Mouse (Mus musculus): ENCODE results near the gene Adgrg2. TPM values are rescaled to one million over a fixed set of nuclear protein-coding genes. Genes with fewer than 3 reads are reported as not detected.
A peak's percentile ranks its signal among the peaks of the same experiment; 100 is the strongest.

Adgrg2 gene
- polyA plus RNA-seq, 1 experiment from 2014 or later, result 0.55 TPM

DNA sequence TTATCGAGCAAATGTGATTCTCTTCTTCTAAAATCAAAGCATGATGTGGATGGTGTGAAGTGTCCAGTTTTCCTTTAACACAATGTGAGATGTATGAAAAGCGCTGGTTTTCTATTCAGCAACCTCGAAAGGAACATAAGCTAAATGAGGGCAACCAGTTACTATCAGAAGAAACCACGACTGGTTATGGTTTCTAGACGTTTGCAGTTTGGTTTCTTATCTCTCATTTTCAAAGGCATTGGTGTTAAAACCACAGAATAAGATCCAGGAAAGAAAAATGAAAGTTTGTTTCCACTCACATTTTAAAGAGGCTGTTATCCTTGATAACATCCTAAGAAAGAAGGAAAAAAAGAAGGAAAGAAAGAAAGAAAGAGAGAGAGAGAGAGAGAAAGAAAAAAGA lies 106.0 kb downstream of the Adgrg2 start:
- ATAC-seq, result no peak
- H3K9me3 ChIP-seq (ENCODE audit: control insufficient read depth), result no peaks in the 10 kb centered on the region
- H3K4me3 ChIP-seq (ENCODE audit: low read depth, low read length), result no peak overlapping the region
- WGBS, result 66% methylated on average over 5 of the region's 5 CpGs
- H3K4me1 ChIP-seq (replicated peaks; ENCODE audit: control insufficient read depth, insufficient read depth, low read length), result no peaks in the 10 kb centered on the region
- H3K36me3 ChIP-seq (ENCODE audit: control insufficient read depth, insufficient read depth), result no peaks in the 10 kb centered on the region
- no peaks in the 10 kb centered on the region for H3K27me3 ChIP-seq (replicated peaks; ENCODE audit: control insufficient read depth, insufficient read depth, low read length)
- no peak overlapping the region for H3K27ac ChIP-seq (ENCODE audit: low read depth, low read length)
- H3K9ac ChIP-seq (ENCODE audit: low read depth, low read length), result no peak overlapping the region
- H3K4me2 ChIP-seq (replicated peaks; ENCODE audit: low read depth), result no peak overlapping the region
- no peak for TF ChIP-seq CTCF (IDR thresholded peaks at IDR 0.05; ENCODE audit: low read depth)

DNA sequence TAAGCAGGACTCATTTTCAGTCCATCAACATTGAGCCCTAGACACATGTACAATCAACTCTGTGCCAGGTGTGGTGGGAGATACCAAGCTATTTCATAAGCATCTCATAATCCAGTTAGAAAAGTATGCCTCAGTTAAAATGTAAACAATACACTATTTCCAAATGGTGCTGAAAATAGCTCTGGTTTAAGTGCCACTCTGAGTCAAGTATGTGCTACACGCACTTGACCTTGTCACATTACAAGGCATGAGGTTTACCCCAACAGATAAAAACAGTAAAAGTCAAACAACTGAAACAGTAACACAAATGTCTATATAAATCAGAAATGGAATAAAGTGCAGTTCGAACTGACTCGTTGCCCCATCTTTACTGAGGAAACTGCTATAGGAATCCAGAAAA lies 110.6 kb downstream of the Adgrg2 start:
- no peaks in the 10 kb centered on the region for H3K36me3 ChIP-seq (ENCODE audit: control insufficient read depth, insufficient read depth)
- WGBS, result 77% methylated on average over 3 of the region's 3 CpGs
- H3K4me2 ChIP-seq (replicated peaks; ENCODE audit: low read depth), result no peak overlapping the region
- no peaks in the 10 kb centered on the region for H3K27me3 ChIP-seq (replicated peaks; ENCODE audit: control insufficient read depth, insufficient read depth, low read length)
- ATAC-seq, result no peak
- no peaks in the 10 kb centered on the region for H3K4me1 ChIP-seq (replicated peaks; ENCODE audit: control insufficient read depth, insufficient read depth, low read length)
- no peak overlapping the region for H3K9ac ChIP-seq (ENCODE audit: low read depth, low read length)
- H3K27ac ChIP-seq (ENCODE audit: low read depth, low read length), result no peak overlapping the region
- H3K4me3 ChIP-seq (ENCODE audit: low read depth, low read length), result no peak overlapping the region
- TF ChIP-seq CTCF (IDR thresholded peaks at IDR 0.05; ENCODE audit: low read depth), result no peak
- no peaks in the 10 kb centered on the region for H3K9me3 ChIP-seq (ENCODE audit: control insufficient read depth)

DNA sequence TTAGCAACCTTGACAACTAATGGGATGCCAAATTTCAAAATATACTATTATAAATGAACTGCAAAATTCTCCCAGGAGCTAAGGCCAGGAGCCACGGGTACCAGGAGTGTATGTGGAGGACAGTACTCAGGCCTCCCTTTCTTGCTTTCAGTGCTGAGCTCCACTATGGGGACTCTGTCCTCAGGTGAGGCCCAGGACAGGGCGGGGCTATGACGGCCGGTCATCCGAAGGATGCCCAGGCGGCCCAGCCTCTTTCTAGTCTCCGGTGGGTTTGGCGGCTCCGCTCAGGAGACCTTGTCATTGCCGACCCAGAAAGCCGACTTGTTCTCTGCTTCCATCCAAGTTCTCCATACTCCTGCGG lies 111.2 kb downstream of the Adgrg2 start:
- peak; percentile 90 for ATAC-seq
- H3K9ac ChIP-seq (ENCODE audit: low read depth, low read length), result no peak overlapping the region
- H3K27ac ChIP-seq (ENCODE audit: low read depth, low read length), result peak overlapping the region; percentile 71; the same call in 1 of the 2 replicates
- TF ChIP-seq CTCF (IDR thresholded peaks at IDR 0.05; ENCODE audit: low read depth), result no peak
- no peaks in the 10 kb centered on the region for H3K27me3 ChIP-seq (replicated peaks; ENCODE audit: control insufficient read depth, insufficient read depth, low read length)
- peak overlapping the region; percentile 60 for H3K4me3 ChIP-seq (ENCODE audit: low read depth, low read length)
- peak overlapping the region; percentile 67 for H3K4me2 ChIP-seq (replicated peaks; ENCODE audit: low read depth)
- no peaks in the 10 kb centered on the region for H3K4me1 ChIP-seq (replicated peaks; ENCODE audit: control insufficient read depth, insufficient read depth, low read length)
- H3K9me3 ChIP-seq (ENCODE audit: control insufficient read depth), result no peaks in the 10 kb centered on the region
- no peaks in the 10 kb centered on the region for H3K36me3 ChIP-seq (ENCODE audit: control insufficient read depth, insufficient read depth)
- 30% methylated on average over 12 of the region's 12 CpGs for WGBS

DNA sequence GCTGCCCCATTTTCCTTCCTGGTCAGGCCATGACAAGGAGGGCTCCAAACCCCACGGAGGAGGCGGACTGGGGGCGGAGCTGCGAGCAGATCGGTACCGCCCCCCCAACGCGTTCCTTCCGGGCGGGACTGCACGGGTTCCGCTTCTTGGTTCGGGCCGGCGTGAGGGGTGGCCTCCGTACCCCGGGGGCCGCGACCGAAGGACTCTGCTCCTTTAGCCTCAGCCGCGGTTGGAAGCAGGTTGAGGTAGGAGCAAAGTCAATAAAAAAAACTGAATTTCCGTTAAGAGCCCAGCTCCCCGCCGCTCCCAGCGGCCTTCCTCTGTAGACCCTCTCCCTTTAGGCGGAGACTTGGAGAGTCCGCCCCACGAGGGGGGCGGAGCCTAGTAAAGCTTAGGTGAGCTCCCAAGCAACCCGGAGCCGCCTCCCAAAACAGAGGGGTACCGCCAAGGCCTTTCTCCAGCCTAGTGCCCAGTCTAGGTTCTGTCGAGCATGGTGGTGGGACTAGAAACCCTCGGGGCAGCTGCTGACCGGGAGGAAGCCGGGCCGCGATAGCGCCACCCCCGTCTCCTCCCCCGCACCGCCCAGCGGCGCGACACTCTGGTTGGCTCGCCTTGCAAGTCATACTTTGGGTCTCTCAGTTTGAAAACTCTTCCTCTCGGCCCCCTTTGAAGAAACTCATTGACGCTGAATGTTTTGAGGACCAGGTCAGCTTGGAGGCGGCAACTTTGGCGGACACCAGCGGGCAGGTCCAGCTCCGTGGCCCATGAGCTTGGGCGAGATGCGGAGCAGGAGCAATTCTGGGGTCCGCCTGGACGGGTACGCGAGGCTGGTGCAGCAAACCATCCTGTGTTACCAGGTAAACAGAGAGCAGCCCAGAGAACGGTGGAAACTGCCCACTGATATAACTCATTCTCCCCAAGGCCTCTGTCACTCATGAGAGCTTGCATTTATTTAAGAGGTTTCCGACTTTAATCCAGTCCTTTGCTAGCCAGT lies 111.9 kb downstream of the Adgrg2 start, which contains the start of gene Phka2:
TSS of gene Phka2 (plus strand) at position 119 of the 994 bp plus-strand sequence.
- no peaks in the 10 kb centered on the region for H3K9me3 ChIP-seq (ENCODE audit: control insufficient read depth)
- H3K4me1 ChIP-seq (replicated peaks; ENCODE audit: control insufficient read depth, insufficient read depth, low read length), result no peaks in the 10 kb centered on the region
- peak within 1 kb of the TSS; percentile 71 for H3K27ac ChIP-seq (ENCODE audit: low read depth, low read length)
- peak within 1 kb of the TSS; percentile 67 for H3K4me2 ChIP-seq (replicated peaks; ENCODE audit: low read depth)
- WGBS, result 17% methylated on average over 60 of the region's 61 CpGs
- H3K4me3 ChIP-seq (ENCODE audit: low read depth, low read length), result peak within 1 kb of the TSS; percentile 60
- H3K9ac ChIP-seq (ENCODE audit: low read depth, low read length), result peak within 1 kb of the TSS; percentile 54
- H3K27me3 ChIP-seq (replicated peaks; ENCODE audit: control insufficient read depth, insufficient read depth, low read length), result no peaks in the 10 kb centered on the region
- peak; percentile 99 for ATAC-seq
- no peaks in the 10 kb centered on the region for H3K36me3 ChIP-seq (ENCODE audit: control insufficient read depth, insufficient read depth)
- peak; percentile 27 for TF ChIP-seq CTCF (IDR thresholded peaks at IDR 0.05; ENCODE audit: low read depth)

DNA sequence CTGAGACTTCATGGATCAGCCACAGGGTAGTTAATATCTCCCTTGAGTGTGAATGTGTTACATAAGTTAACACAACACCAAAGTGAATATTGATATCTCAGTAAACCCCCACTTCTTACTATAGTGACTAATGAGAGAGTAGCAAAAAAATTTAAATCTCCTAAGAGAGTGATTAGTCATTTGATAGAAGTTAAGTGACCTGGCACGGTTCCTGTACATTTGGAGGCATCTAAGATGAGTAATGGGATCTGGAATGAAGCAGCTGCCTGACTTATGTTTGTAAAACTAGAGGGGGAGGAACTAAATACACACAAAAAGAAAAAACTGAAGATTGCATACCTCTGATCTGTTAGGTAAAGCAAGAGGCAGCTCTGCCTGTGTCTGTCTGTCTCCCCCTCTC lies 118.6 kb downstream of the Adgrg2 start:
- 41% methylated on average over 1 of the region's 1 CpGs for WGBS

DNA sequence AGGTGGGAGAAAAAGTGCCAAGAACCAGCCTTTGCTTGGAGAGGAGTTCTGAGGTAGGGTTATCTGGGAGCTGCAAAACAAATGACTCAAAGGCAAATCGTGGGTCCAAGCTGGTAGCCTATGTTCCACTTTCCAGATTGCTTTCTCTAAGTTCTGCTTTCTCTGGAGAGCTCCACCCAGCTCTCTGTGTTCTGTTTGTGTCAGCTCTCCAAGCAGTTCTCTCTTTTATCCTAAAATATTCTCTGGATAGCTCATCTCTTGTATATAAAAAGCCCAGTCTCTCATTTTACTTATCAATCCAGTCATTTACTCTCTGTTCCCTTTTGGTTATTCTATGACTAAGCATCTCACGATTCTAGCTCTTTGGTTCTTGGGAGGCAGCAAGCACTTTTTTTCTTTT lies 119.7 kb downstream of the Adgrg2 start:
- TF ChIP-seq CTCF (IDR thresholded peaks at IDR 0.05; ENCODE audit: low read depth), result no peak
- WGBS, result 63% methylated on average over 2 of the region's 2 CpGs
- H3K4me1 ChIP-seq (replicated peaks; ENCODE audit: control insufficient read depth, insufficient read depth, low read length), result no peaks in the 10 kb centered on the region
- ATAC-seq, result no peak
- no peak overlapping the region for H3K4me3 ChIP-seq (ENCODE audit: low read depth, low read length)
- H3K36me3 ChIP-seq (ENCODE audit: control insufficient read depth, insufficient read depth), result no peaks in the 10 kb centered on the region
- no peak overlapping the region for H3K27ac ChIP-seq (ENCODE audit: low read depth, low read length)
- H3K27me3 ChIP-seq (replicated peaks; ENCODE audit: control insufficient read depth, insufficient read depth, low read length), result no peaks in the 10 kb centered on the region
- no peak overlapping the region for H3K4me2 ChIP-seq (replicated peaks; ENCODE audit: low read depth)
- H3K9me3 ChIP-seq (ENCODE audit: control insufficient read depth), result no peaks in the 10 kb centered on the region
- no peak overlapping the region for H3K9ac ChIP-seq (ENCODE audit: low read depth, low read length)

More for the DNA sequence above, 118.6 kb downstream of the Adgrg2 start:
- Histone ChIP-seq H3K4me2 (replicated peaks; ENCODE audit: low read depth) (no peak overlapping the region), H3K9ac (ENCODE audit: low read depth, low read length) (no peak overlapping the region), H3K4me1 (replicated peaks; ENCODE audit: control insufficient read depth, insufficient read depth, low read length) (no peaks in the 10 kb centered on the region), H3K9me3 (ENCODE audit: control insufficient read depth) (no peaks in the 10 kb centered on the region), H3K36me3 (ENCODE audit: control insufficient read depth, insufficient read depth) (no peaks in the 10 kb centered on the region), H3K4me3 (ENCODE audit: low read depth, low read length) (no peak overlapping the region), H3K27ac (ENCODE audit: low read depth, low read length) (no peak overlapping the region), H3K27me3 (replicated peaks; ENCODE audit: control insufficient read depth, insufficient read depth, low read length) (no peaks in the 10 kb centered on the region)
- TF ChIP-seq CTCF (IDR thresholded peaks at IDR 0.05; ENCODE audit: low read depth), result no peak
- no peak for ATAC-seq

Measured in intestine, postnatal 0 days (tissue).